Mouse (Mus musculus) thymus, adult 2 months (tissue): ENCODE results near the gene Stk40.
"Not testable (repeated sequence)": the region's sequence is repeated elsewhere in the genome, so short reads cannot be mapped to it uniquely, and the experiment has no call there.

Experiments
- CTCF ChIP-seq: fragments of 200-500 bp; IDR thresholded peaks from 2 replicates; pipeline ENCODE4 v1.5.1; 2012; ENCODE audit warnings: mild to moderate bottlenecking, control low read depth, low read length, moderate library complexity, borderline replicate concordance; ENCODE audit not compliant: control insufficient read depth, poor library complexity, insufficient read depth; ENCODE audit errors: extremely low read depth
- POLR2A ChIP-seq: fragments of 200-500 bp; IDR thresholded peaks from 2 replicates; pipeline ENCODE4 v1.6.1; 2012; ENCODE audit warnings: mild to moderate bottlenecking, low read length, control low read depth, moderate library complexity; ENCODE audit not compliant: control insufficient read depth, poor library complexity, insufficient read depth; ENCODE audit errors: extremely low read depth

DNA sequence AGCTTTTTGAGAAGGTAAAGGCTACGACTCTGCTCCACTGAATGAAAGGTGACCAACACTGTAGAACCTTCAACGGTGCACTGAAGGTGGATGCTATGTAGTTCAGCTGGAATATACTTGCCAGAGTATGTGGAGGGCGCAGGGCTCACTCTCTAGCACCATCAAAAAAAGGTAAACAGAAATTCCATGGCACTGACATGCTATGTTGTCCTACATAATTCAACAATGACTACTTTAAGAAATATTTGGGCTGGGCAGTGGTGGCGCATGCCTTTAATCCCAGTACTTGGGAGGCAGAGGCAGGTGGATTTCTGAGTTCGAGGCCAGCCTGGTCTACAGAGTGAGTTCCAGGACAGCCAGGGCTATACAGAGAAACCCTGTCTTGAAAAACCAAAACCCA is 67.0 kb downstream of the Stk40 start:
- TF ChIP-seq CTCF, POLR2A: not testable (repeated sequence)
